Mouse (Mus musculus) lung, postnatal 0 days (tissue): ENCODE results near the gene Gas2l3. TPM values are rescaled to one million over a fixed set of nuclear protein-coding genes. Genes with fewer than 3 reads are reported as not detected.
A peak's percentile ranks its signal among the peaks of the same experiment; 100 is the strongest.

Source experiments
- ATAC-seq: fragments of 200-750 bp; cut with Nextera tagmentation; 2 replicates; pipeline ENCODE4 v1.8.0; 2017; ENCODE audit warnings: moderate library complexity
- DNase-seq: peaks from one replicate; pipeline ENCODE4 v3.0.0-alpha.2; 2016; ENCODE audit warnings: low spot score
- H3K27ac ChIP-seq: fragments of 300-500 bp; sonication (generic); 2 replicates; pipeline ENCODE4 v1.5.1; 2014; ENCODE audit warnings: antibody characterized with exemption, mild to moderate bottlenecking, low read length, mixed read lengths
- H3K27me3 ChIP-seq: fragments of 300-500 bp; sonication (generic); replicated peaks from 2 replicates; pipeline ENCODE4 v1.6.1; 2014; ENCODE audit warnings: low read length, mixed read lengths; ENCODE audit not compliant: insufficient read depth
- H3K36me3 ChIP-seq: fragments of 300-500 bp; sonication (generic); 2 replicates; pipeline ENCODE4 v1.6.1; 2014; ENCODE audit warnings: low read length, mixed read lengths; ENCODE audit not compliant: insufficient read depth
- H3K4me1 ChIP-seq: fragments of 300-500 bp; sonication (generic); 2 replicates; pipeline ENCODE4 v1.6.1; 2014; ENCODE audit warnings: antibody characterized with exemption, low read depth, low read length, mixed read lengths; ENCODE audit not compliant: insufficient read depth
- H3K4me2 ChIP-seq: fragments of 300-500 bp; sonication (generic); replicated peaks from 2 replicates; pipeline ENCODE4 v1.6.1; 2014; ENCODE audit warnings: low read depth, mild to moderate bottlenecking, low read length, moderate library complexity, mixed read lengths
- H3K4me3 ChIP-seq: fragments of 300-500 bp; sonication (generic); 2 replicates; pipeline ENCODE4 v1.5.1; 2014; ENCODE audit warnings: low read depth, low read length
- H3K9ac ChIP-seq: fragments of 300-500 bp; sonication (generic); replicated peaks from 2 replicates; pipeline ENCODE4 v1.6.1; 2014; ENCODE audit warnings: low read depth, mild to moderate bottlenecking
- H3K9me3 ChIP-seq: fragments of 300-500 bp; sonication (generic); 2 replicates; pipeline ENCODE4 v1.6.1; 2016; ENCODE audit warnings: low read length, mixed read lengths
- CTCF ChIP-seq: IDR thresholded peaks from 2 replicates; pipeline ENCODE4 v1.5.1; 2016; ENCODE audit warnings: antibody characterized with exemption, mild to moderate bottlenecking
- EP300 ChIP-seq: IDR thresholded peaks from 2 replicates; pipeline ENCODE4 v1.6.1; 2016; ENCODE audit warnings: antibody characterized with exemption, mild to moderate bottlenecking, control low read depth
- WGBS: fragments of 180-500 bp; shearing (Covaris S2); extraction: QIAGEN DNeasy Blood & Tissue Kit; methylation state at CpG from one replicate; pipeline ENCODE4 v1.1.7; 2014; 5-methylcytosine and 5-hydroxymethylcytosine counted together
- polyA plus RNA-seq: library from polyadenylated mRNA; unstranded; fragments of >200 nt; fragmentation: Nextera tagmentation; extraction: Ambion mirVana; gene quantifications from 2 replicates; pipeline ENCODE4 v1.2.1, GENCODE M21; 2015

Gene Gas2l3
- polyA plus RNA-seq, 1 experiment from 2014 or later, result 1.5 TPM

GRCm38 (mm10) chr10:89453068-89453641 is 9.4 kb upstream of the Gas2l3 start:
- 73% methylated on average over 15 of the region's 15 CpGs for WGBS
- DNase-seq, result no peak
- no peak overlapping the region for H3K4me2 ChIP-seq
- H3K27ac ChIP-seq, result no peak overlapping the region
- H3K4me3 ChIP-seq, result no peak overlapping the region
- H3K9ac ChIP-seq, result no peak overlapping the region
- TF ChIP-seq EP300 (no peak), CTCF (no peak)
- no peaks in the 10 kb centered on the region for H3K36me3 ChIP-seq
- no peaks in the 10 kb centered on the region for H3K9me3 ChIP-seq
- no peaks in the 10 kb centered on the region for H3K27me3 ChIP-seq
- no peaks in the 10 kb centered on the region for H3K4me1 ChIP-seq
- ATAC-seq, result no peak

GRCm38 (mm10) chr10:89450411-89450810 is 6.6 kb upstream of the Gas2l3 start:
- 29% methylated on average over 10 of the region's 10 CpGs for WGBS
- H3K4me3 ChIP-seq, result no peak overlapping the region
- H3K4me1 ChIP-seq, result no peaks in the 10 kb centered on the region
- no peak overlapping the region for H3K9ac ChIP-seq
- no peaks in the 10 kb centered on the region for H3K36me3 ChIP-seq
- no peaks in the 10 kb centered on the region for H3K27me3 ChIP-seq
- no peak for DNase-seq
- no peak for ATAC-seq
- TF ChIP-seq CTCF (no peak), EP300 (no peak)
- H3K27ac ChIP-seq, result no peak overlapping the region
- H3K4me2 ChIP-seq, result no peak overlapping the region
- no peaks in the 10 kb centered on the region for H3K9me3 ChIP-seq

- no peak for DNase-seq
- peak overlapping the region; percentile 100 for H3K4me2 ChIP-seq
- H3K9ac ChIP-seq, result 0 out of 2 replicates have a peak overlapping the region, but pooled peaks have one; percentile 16
- no peak for TF ChIP-seq CTCF
- TF ChIP-seq EP300, result no peak
- no peaks in the 10 kb centered on the region for H3K4me1 ChIP-seq
- H3K36me3 ChIP-seq, result no peaks in the 10 kb centered on the region
- ATAC-seq, result no peak
- 40% methylated on average over 3 of the region's 3 CpGs for WGBS
- no peak overlapping the region for H3K27ac ChIP-seq
- no peaks in the 10 kb centered on the region for H3K27me3 ChIP-seq
- H3K9me3 ChIP-seq, result no peaks in the 10 kb centered on the region
- peak overlapping the region; percentile 64 for H3K4me3 ChIP-seq
Measured at GRCm38 (mm10) chr10:89444381-89444780, 614 bp upstream of the Gas2l3 start.

- ATAC-seq (peak; percentile 25), DNase-seq (peak; percentile 60)
- H3K4me1 ChIP-seq, result no peaks in the 10 kb centered on the region
- H3K27ac ChIP-seq, result no peak overlapping the region
- H3K9ac ChIP-seq, result 0 out of 2 replicates have a peak overlapping the region, but pooled peaks have one; percentile 16
- H3K4me2 ChIP-seq, result peak overlapping the region; percentile 100
- WGBS, result 0% methylated on average over 17 of the region's 17 CpGs
- no peaks in the 10 kb centered on the region for H3K27me3 ChIP-seq
- TF ChIP-seq EP300 (no peak), CTCF (no peak)
- H3K36me3 ChIP-seq, result no peaks in the 10 kb centered on the region
- H3K4me3 ChIP-seq, result peak overlapping the region; percentile 64
- H3K9me3 ChIP-seq, result no peaks in the 10 kb centered on the region
Measured at GRCm38 (mm10) chr10:89443115-89443622, 598 bp downstream of the Gas2l3 start.

GRCm38 (mm10) chr10:89442640-89443039 is 1.1 kb downstream of the Gas2l3 start:
- H3K9me3 ChIP-seq, result no peaks in the 10 kb centered on the region
- TF ChIP-seq CTCF (no peak), EP300 (no peak)
- H3K27ac ChIP-seq, result no peak overlapping the region
- ATAC-seq (no peak), DNase-seq (peak; percentile 34)
- H3K4me2 ChIP-seq, result peak overlapping the region; percentile 100
- no peaks in the 10 kb centered on the region for H3K36me3 ChIP-seq
- no peaks in the 10 kb centered on the region for H3K4me1 ChIP-seq
- H3K9ac ChIP-seq, result no peak overlapping the region
- no peaks in the 10 kb centered on the region for H3K27me3 ChIP-seq
- 4% methylated on average over 4 of the region's 4 CpGs for WGBS
- peak overlapping the region; percentile 64 for H3K4me3 ChIP-seq

GRCm38 (mm10) chr10:89441961-89442360 is 1.8 kb downstream of the Gas2l3 start:
- Histone ChIP-seq H3K36me3 (no peaks in the 10 kb centered on the region), H3K4me3 (no peak overlapping the region), H3K27me3 (no peaks in the 10 kb centered on the region), H3K9me3 (no peaks in the 10 kb centered on the region), H3K4me2 (no peak overlapping the region), H3K27ac (no peak overlapping the region), H3K9ac (no peak overlapping the region), H3K4me1 (no peaks in the 10 kb centered on the region)
- WGBS, result 93% methylated on average over 3 of the region's 3 CpGs
- no peak for ATAC-seq
- no peak for DNase-seq
- TF ChIP-seq CTCF, result no peak
- no peak for TF ChIP-seq EP300
